Mouse (Mus musculus) erythroid progenitor cell, adult 5-6 weeks (primary cell): ENCODE data around the gene Elovl7. TPM values are rescaled to one million over a fixed set of nuclear protein-coding genes. Genes with fewer than 3 reads are reported as not detected.

Source experiments
- ATAC-seq: replicated peaks from 2 replicates; pipeline ENCODE4 v1.8.0; 2016; ENCODE audit warnings: moderate number of reproducible peaks, mild to moderate bottlenecking, moderate TSS enrichment, inconsistent platforms; ENCODE audit not compliant: poor library complexity, low FRiP score, severe bottlenecking
- total RNA-seq, 2 experiments: library from RNA; stranded (forward) in 1 of 2; stranded (reverse) in 1 of 2; fragments of 150-400 nt in 1 of 2; fragments of 186-747, 209-891 nt in 1 of 2; gene quantifications; 2 replicates each; pipeline versions ENCODE4 v1.2.3 to v1.2.4; 2015 to 2017; ENCODE audit warnings: low replicate concordance in 2 of 2

Gene Elovl7
- total RNA-seq, 2 experiments from 2014 or later, result 1.1 TPM; not detected in 1

- ATAC-seq, result no peak
Observed at GRCm38 (mm10) chr13:108328406-108329180, 114.4 kb downstream of the Elovl7 start.

DNA sequence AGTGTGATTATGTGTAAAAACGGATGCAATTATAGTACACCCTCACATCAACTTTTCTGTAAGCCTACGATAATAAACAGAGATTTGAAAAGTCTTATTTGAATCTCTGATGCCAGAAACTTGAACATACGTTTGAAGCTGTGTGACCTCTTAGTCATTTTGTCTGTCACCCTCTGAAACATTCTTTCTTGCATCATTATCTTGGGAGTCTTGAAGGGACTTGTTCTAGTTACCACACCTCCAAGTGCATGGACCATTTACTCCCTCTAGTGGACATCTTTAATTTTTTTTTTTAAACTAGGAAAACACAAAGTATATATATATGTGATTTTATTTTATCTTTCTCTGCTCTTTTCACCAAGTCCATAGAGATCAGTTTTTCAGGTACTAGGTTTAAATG, 115.5 kb downstream of the Elovl7 start:
- ATAC-seq, result peak; percentile 64; the same call in 1 of the 2 replicates

Other genes starting within 250 kb of the Elovl7 start
- gene Smim15, start 170.0 kb upstream of the Elovl7 start, total RNA-seq (2015; ENCODE audit: low replicate concordance), result 11.9 and 30.6 TPM in 2 replicates
- gene Smim15, start 170.0 kb upstream of the Elovl7 start, total RNA-seq (2017; ENCODE audit: low replicate concordance), result 43.5 and 59.9 TPM in 2 replicates
- gene Ndufaf2, start 55.8 kb upstream of the Elovl7 start, total RNA-seq (2015; ENCODE audit: low replicate concordance), result 8.3 and 12.6 TPM in 2 replicates
- 8.9 and 13.3 TPM in 2 replicates for gene Ndufaf2, start 55.8 kb upstream of the Elovl7 start, total RNA-seq (2017; ENCODE audit: low replicate concordance)
- gene Ercc8, start 55.7 kb upstream of the Elovl7 start, total RNA-seq (2015; ENCODE audit: low replicate concordance), result 2.9 and 4.3 TPM in 2 replicates
- 4.9 TPM in 1 of 2 replicates, not detected in the other for gene Ercc8, start 55.7 kb upstream of the Elovl7 start, total RNA-seq (2017; ENCODE audit: low replicate concordance)
- 163 and 205 TPM in 2 replicates for gene Depdc1b, start 101.9 kb downstream of the Elovl7 start, total RNA-seq (2015; ENCODE audit: low replicate concordance)
- 175 and 226 TPM in 2 replicates for gene Depdc1b, start 101.9 kb downstream of the Elovl7 start, total RNA-seq (2017; ENCODE audit: low replicate concordance)
- gene Pde4d, start 235.5 kb downstream of the Elovl7 start, total RNA-seq (2015; ENCODE audit: low replicate concordance), result 72.8 and 82.2 TPM in 2 replicates
- 53.0 and 61.3 TPM in 2 replicates for gene Pde4d, start 235.5 kb downstream of the Elovl7 start, total RNA-seq (2017; ENCODE audit: low replicate concordance)